Mouse (Mus musculus): ENCODE data around the gene Tgfb1.

- TF ChIP-seq EP300 (IDR thresholded peaks at IDR 0.05), result no peak
- peak; percentile 77 for TF ChIP-seq CTCF (IDR thresholded peaks at IDR 0.05)
Observed at GRCm38 (mm10) chr7:25686680-25687531, at the start of gene Tgfb1.

All from lung, postnatal 0 days (tissue).